Mouse (Mus musculus) heart, embryonic 11.5 days (tissue): ENCODE data around the gene Nrcam. TPM values are rescaled to one million over a fixed set of nuclear protein-coding genes. Genes with fewer than 3 reads are reported as not detected.

Experiments used
- ATAC-seq: fragments of 200-750 bp; cut with Nextera tagmentation; replicated peaks from 2 replicates; pipeline ENCODE4 v1.8.0; 2017; ENCODE audit warnings: moderate library complexity; ENCODE audit not compliant: insufficient number of reproducible peaks, low FRiP score, low TSS enrichment
- H3K27ac ChIP-seq: fragments of 300-500 bp; sonication (generic); 2 replicates; pipeline ENCODE4 v1.5.1; 2014; ENCODE audit warnings: mild to moderate bottlenecking, low read depth, low read length
- H3K27me3 ChIP-seq: fragments of 300-500 bp; sonication (generic); 2 replicates; pipeline ENCODE4 v1.6.1; 2014; ENCODE audit warnings: mild to moderate bottlenecking, low read length, mixed read lengths; ENCODE audit not compliant: control insufficient read depth, insufficient read depth
- H3K36me3 ChIP-seq: fragments of 300-500 bp; sonication (generic); 2 replicates; pipeline ENCODE4 v1.6.1; 2014; ENCODE audit warnings: mild to moderate bottlenecking, low read length, moderate library complexity, mixed read lengths; ENCODE audit not compliant: control insufficient read depth, insufficient read depth
- H3K4me1 ChIP-seq: fragments of 300-500 bp; sonication (generic); 2 replicates; pipeline ENCODE4 v1.6.1; 2014; ENCODE audit warnings: low read length; ENCODE audit not compliant: control insufficient read depth, insufficient read depth
- H3K4me2 ChIP-seq: fragments of 300-500 bp; sonication (generic); 2 replicates; pipeline ENCODE4 v1.6.1; 2014; ENCODE audit warnings: mild to moderate bottlenecking, moderate library complexity
- H3K4me3 ChIP-seq: fragments of 300-500 bp; sonication (generic); 2 replicates; pipeline ENCODE4 v1.5.1; 2014; ENCODE audit warnings: low read depth, low read length
- H3K9ac ChIP-seq: fragments of 300-500 bp; sonication (generic); 2 replicates; pipeline ENCODE4 v1.6.1; 2014; ENCODE audit warnings: mild to moderate bottlenecking, low read depth, low read length, moderate library complexity
- H3K9me3 ChIP-seq: fragments of 300-500 bp; sonication (generic); replicated peaks from 2 replicates; pipeline ENCODE4 v1.6.1; 2016; ENCODE audit warnings: low read length; ENCODE audit not compliant: control insufficient read depth
- WGBS: fragments of 180-500 bp; shearing (Covaris S2); extraction: QIAGEN DNeasy Blood & Tissue Kit; methylation state at CpG from one replicate; pipeline ENCODE4 v1.1.7; 2014; ENCODE audit not compliant: insufficient replicate concordance; 5-methylcytosine and 5-hydroxymethylcytosine counted together
- polyA plus RNA-seq: library from polyadenylated mRNA; unstranded; fragments of >200 nt; fragmentation: Nextera tagmentation; extraction: Ambion mirVana; gene quantifications from 2 replicates; pipeline ENCODE4 v1.2.1, GENCODE M21; 2014

The Nrcam gene
- polyA plus RNA-seq, 1 experiment from 2014 or later = 0.84 TPM

DNA sequence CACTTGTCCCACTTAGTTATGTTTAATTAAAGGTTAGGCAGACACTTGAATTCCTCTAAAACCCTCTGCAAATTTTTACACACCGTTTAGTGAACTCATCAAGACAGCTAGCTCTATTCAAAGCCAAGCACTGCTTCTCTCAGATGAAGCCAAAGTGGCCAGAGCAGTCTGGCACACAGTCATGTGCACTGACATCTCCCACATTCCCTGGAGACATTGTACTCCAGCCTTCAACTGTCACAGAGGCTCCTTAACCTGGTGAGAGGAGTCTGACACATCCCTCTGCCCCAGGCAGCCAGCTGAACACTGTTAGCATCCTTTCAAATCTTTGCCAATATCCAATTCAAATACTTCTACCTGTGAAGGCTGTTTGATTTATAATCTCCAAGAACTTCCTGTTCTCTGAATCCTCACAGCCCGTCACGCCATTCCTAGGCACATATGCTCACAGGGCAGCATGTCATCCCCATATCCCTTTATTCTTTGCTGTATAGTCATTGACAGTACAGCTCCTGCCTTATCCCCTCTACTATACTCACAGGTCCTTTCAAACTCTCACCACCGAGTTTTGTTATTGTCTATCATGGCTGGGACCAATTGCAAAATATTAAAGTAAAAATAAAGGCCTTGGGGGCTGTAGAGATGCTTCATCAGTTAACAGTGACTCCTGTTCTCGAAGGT is 173.3 kb downstream of the Nrcam start:
- WGBS = 79% methylated on average over 5 of the region's 5 CpGs
- Histone ChIP-seq H3K9me3 (no peaks in the 10 kb centered on the region), H3K27ac (no peak overlapping the region), H3K27me3 (no peaks in the 10 kb centered on the region), H3K9ac (no peak overlapping the region), H3K4me1 (no peaks in the 10 kb centered on the region), H3K4me2 (no peak overlapping the region), H3K36me3 (no peaks in the 10 kb centered on the region), H3K4me3 (no peak overlapping the region)
- no peak for ATAC-seq

DNA sequence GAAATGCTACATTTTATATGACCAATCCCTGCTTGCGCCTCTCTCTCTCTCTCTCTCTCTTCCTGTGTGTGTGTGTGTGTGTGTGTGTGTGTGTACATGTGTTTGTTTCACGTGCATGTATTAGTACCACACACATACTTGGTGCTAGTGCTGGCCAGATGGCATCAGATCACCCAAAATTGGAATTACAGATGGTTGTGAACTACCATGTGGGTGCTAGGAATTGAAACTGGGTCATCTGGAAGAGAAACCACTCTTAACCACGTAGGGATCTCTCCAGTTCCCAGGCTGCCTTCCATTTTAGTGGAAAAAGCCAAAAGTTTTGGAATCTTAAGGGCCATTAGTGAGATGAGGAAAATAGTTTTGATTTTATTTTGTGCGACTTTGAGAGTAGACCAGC is 175.1 kb downstream of the Nrcam start:
- Histone ChIP-seq H3K27me3 (no peaks in the 10 kb centered on the region), H3K36me3 (no peaks in the 10 kb centered on the region), H3K9ac (no peak overlapping the region), H3K4me2 (no peak overlapping the region), H3K4me1 (no peaks in the 10 kb centered on the region), H3K27ac (no peak overlapping the region), H3K4me3 (no peak overlapping the region), H3K9me3 (no peaks in the 10 kb centered on the region)
- no peak for ATAC-seq
- 75% methylated on average over 4 of the region's 4 CpGs for WGBS

DNA sequence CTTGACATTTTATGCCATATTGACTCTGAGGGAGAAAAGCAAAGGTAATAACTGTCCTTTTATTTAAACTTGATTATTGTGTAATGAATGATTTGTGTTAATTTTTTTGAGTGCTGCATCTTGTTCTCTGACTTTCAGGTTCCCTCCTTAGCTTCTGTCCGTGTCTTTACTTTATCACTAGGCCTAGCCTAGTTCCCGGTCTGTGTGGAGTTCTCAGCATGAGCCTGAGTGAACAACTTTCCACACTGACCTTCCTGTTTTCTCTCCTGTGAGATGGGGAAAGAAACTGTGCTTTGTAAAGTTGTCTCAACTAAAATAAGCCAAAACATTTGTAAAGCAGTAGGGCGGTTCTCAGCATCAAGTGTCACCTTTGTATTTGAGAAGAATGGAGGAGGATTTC is 179.9 kb downstream of the Nrcam start:
- Histone ChIP-seq H3K4me3 (no peak overlapping the region), H3K9ac (no peak overlapping the region), H3K4me2 (no peak overlapping the region), H3K36me3 (no peaks in the 10 kb centered on the region), H3K27ac (no peak overlapping the region), H3K9me3 (no peaks in the 10 kb centered on the region), H3K4me1 (no peaks in the 10 kb centered on the region), H3K27me3 (no peaks in the 10 kb centered on the region)
- ATAC-seq = no peak
- 71% methylated on average over 3 of the region's 3 CpGs for WGBS

DNA sequence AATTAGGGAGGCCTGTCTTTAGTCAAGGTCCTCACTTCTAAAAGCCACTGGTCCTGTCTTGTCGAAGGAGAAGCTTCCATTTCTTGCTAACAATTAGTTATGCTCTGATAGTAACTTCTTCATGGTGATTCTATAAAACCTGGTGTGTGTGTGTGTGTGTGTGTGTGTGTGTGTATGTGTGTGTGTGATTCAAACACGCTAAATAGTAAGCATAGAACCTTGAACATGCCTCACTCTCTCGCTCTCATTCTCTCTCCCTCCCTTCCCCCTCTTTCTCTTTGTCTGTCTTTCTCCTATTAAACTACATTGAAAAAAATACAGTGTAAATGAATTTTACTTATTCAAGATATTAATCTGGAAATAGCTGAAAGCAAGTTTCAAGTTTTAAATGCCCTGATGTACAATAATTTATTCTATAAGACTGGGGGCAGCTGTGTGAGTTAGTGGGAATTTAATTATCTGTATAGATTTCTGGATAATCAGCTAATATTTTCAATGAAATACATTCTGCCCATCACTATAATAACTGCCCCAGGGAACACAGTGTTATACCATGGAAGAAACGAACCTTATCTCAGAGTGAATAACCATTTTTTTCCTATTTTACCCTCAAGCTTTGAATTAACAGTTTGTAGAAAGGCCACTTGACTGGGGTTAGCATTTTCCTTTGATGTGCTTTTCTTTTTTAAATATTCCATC is 180.9 kb downstream of the Nrcam start:
- no peak overlapping the region for H3K9ac ChIP-seq
- H3K36me3 ChIP-seq = no peaks in the 10 kb centered on the region
- no peak overlapping the region for H3K4me3 ChIP-seq
- no peaks in the 10 kb centered on the region for H3K27me3 ChIP-seq
- 69% methylated on average over 4 of the region's 4 CpGs for WGBS
- H3K9me3 ChIP-seq = no peaks in the 10 kb centered on the region
- H3K4me1 ChIP-seq = no peaks in the 10 kb centered on the region
- no peak overlapping the region for H3K27ac ChIP-seq
- no peak for ATAC-seq
- no peak overlapping the region for H3K4me2 ChIP-seq

DNA sequence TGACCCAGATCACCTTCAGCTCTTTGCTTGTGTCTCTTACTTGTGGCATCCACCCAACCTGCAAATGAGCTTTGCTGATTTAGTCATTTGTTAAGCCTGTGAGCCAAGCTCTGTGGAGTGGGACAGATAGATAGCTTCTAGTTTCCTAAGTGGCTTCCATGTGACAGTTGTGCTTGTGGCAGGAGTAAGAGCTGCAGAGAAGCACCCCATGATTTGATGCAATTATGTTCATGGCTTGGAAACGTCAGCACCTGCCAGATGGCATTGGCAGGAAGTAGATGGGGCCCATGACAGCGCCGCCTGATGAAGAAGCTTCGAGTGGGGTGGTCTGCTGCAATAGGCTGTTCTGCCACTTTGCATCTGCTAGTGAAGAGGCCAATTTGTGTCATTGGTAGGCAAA is 186.4 kb downstream of the Nrcam start:
- H3K4me1 ChIP-seq = no peaks in the 10 kb centered on the region
- H3K27ac ChIP-seq = no peak overlapping the region
- H3K27me3 ChIP-seq = no peaks in the 10 kb centered on the region
- H3K36me3 ChIP-seq = no peaks in the 10 kb centered on the region
- no peak overlapping the region for H3K4me2 ChIP-seq
- no peak for ATAC-seq
- no peaks in the 10 kb centered on the region for H3K9me3 ChIP-seq
- no peak overlapping the region for H3K9ac ChIP-seq
- H3K4me3 ChIP-seq = no peak overlapping the region
- WGBS = 55% methylated on average over 4 of the region's 4 CpGs

DNA sequence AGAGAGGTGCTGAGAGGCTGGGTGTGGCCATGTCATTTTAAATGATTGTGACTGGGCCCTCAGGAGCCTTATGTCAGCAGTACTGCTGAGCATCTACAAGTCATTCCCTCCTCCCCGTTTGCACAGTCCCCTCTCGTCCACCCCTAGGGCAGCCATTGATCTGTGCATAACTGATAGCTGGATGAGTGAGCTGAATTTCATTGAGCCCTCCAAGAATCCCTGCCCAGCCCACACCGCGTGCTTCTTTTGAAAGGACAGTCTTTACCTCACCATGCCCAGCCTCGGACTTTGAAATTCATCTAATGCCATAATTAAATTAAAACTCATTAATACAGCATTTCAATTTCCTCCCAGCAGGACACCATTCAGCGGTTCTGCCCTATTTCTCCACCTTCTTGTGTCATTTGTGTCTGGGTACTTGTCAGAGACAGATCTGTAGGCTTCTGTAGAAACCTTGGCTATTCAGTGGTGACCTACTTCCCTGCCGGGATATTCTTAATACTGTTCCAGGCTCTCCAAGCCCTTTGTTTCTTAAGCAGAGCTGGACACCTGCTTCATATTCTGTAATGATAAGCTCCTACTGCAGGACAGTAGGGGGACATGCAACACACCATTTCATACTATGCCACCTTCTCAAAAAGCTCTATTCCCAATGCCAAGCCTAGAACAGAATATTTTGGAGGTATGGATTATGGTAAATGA is 190.9 kb downstream of the Nrcam start:
- H3K4me3 ChIP-seq = no peak overlapping the region
- H3K36me3 ChIP-seq = no peaks in the 10 kb centered on the region
- no peak overlapping the region for H3K4me2 ChIP-seq
- no peak overlapping the region for H3K9ac ChIP-seq
- H3K4me1 ChIP-seq = no peaks in the 10 kb centered on the region
- no peak overlapping the region for H3K27ac ChIP-seq
- no peaks in the 10 kb centered on the region for H3K9me3 ChIP-seq
- no peak for ATAC-seq
- no peaks in the 10 kb centered on the region for H3K27me3 ChIP-seq
- WGBS = 70% methylated on average over 7 of the region's 7 CpGs

DNA sequence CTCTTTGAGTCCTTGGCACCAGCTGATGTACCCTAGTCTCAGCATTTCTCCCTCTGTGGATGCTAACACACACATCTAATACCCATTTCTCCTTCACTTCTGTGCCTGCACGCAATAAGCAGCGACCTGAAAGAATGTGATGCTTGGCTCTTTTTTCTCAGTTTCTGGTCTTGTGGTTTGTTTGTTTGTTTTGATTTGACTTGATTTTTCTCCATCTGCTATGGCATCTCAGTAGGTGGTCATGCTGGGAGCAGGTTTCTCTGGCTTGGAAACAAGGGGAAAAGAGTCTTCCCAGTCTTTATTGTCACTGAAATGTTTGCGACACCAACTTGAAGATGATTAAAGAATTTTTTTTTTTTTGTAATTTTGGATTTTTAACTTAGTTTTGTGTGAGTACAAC is 192.8 kb downstream of the Nrcam start:
- no peak for ATAC-seq
- no peak overlapping the region for H3K4me2 ChIP-seq
- H3K4me1 ChIP-seq = no peaks in the 10 kb centered on the region
- no peak overlapping the region for H3K27ac ChIP-seq
- WGBS = 66% methylated on average over 3 of the region's 3 CpGs
- no peak overlapping the region for H3K4me3 ChIP-seq
- no peak overlapping the region for H3K9ac ChIP-seq
- no peaks in the 10 kb centered on the region for H3K9me3 ChIP-seq
- H3K27me3 ChIP-seq = no peaks in the 10 kb centered on the region
- H3K36me3 ChIP-seq = no peaks in the 10 kb centered on the region

DNA sequence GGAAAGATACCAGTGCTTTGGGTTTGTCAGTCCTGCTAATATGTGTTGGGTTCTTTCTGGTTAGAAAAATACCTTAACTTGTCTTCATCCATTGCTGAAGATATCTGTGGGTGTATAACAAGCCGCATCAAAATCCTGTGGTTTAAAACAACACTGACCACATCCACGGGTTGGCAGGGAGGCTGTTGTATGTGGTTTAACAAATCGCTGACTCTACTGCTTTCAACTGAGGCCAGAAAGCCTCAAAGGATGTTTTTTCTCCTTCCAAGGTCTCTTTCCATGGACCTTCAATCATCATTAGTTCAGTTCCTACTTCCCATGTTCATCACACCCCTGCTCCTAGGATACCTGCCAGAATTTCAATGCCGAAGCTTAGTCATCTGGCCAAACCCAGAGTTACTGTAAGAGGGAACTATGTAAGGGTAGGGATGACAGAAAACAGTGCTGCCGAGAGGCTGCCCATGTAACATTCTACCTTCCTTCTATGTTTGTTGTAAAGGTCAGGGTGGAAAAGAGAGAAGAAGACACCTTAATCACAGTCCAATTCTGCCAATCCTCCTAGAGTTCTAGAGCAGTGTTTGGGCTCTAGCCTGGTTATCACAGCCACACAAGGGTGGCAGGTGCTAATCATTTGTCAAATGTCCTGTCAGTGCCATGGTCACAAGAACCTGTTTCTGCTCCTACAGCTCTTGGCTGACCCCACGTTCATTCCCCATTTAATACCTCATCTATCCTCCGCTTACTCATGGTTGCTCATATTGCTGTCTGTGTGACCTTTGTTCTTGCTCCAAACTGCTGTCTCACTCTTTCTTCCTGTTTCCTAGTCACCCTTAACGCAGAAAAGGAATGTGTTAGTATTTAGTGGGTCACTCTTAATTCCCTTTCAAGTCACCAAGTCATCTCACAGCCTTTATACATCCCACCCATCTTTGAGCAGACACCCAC is 196.2 kb downstream of the Nrcam start:
- Histone ChIP-seq H3K4me1 (no peaks in the 10 kb centered on the region), H3K4me3 (no peak overlapping the region), H3K9ac (no peak overlapping the region), H3K27ac (no peak overlapping the region), H3K27me3 (no peaks in the 10 kb centered on the region), H3K36me3 (no peaks in the 10 kb centered on the region), H3K9me3 (no peaks in the 10 kb centered on the region), H3K4me2 (no peak overlapping the region)
- ATAC-seq = no peak
- 73% methylated on average over 8 of the region's 8 CpGs for WGBS
